Mouse (Mus musculus): ENCODE results near the gene Sod2. TPM values are rescaled to one million over a fixed set of nuclear protein-coding genes. Genes with fewer than 3 reads are reported as not detected.

The Sod2 gene
- total and polyA plus RNA-seq, 3 experiments: 284 to 320 (median 293) TPM

- no peak for TF ChIP-seq E2F4 (IDR thresholded peaks at IDR 0.05; ENCODE audit: borderline replicate concordance, low read depth, low read length)
- TF ChIP-seq TCF12 (IDR thresholded peaks at IDR 0.05; ENCODE audit: low read depth, low read length): 0 out of 2 replicates have a peak, but pooled peaks have one; percentile 37
- TF ChIP-seq ETS1 (IDR thresholded peaks at IDR 0.05; ENCODE audit: low read depth, low read length): no peak
- TF ChIP-seq MAX (IDR thresholded peaks at IDR 0.05; ENCODE audit: low read length): no peak
- no peak for TF ChIP-seq MAFK (IDR thresholded peaks at IDR 0.05; ENCODE audit: borderline replicate concordance, low read depth, low read length)
- TF ChIP-seq RAD21 (IDR thresholded peaks at IDR 0.05; ENCODE audit: low read depth, low read length): no peak
- peak; percentile 41; the same call in 1 of the 2 replicates for TF ChIP-seq POLR2AphosphoS5 (IDR thresholded peaks at IDR 0.05; ENCODE audit: borderline replicate concordance, low read depth, low read length)
- no peak for TF ChIP-seq CHD1 (IDR thresholded peaks at IDR 0.05; ENCODE audit: low read depth, low read length)
- peak; percentile 83 for TF ChIP-seq TBP (IDR thresholded peaks at IDR 0.05; ENCODE audit: low read depth, low read length)
- TF ChIP-seq SMC3 (IDR thresholded peaks at IDR 0.05; ENCODE audit: low read depth, low read length): no peak
- TF ChIP-seq MEF2A (IDR thresholded peaks at IDR 0.05; ENCODE audit: extremely low read depth, insufficient replicate concordance, low read depth, low read length, poor library complexity, severe bottlenecking): no peak
- TF ChIP-seq UBTF (IDR thresholded peaks at IDR 0.05; ENCODE audit: borderline replicate concordance, insufficient read depth, low read depth, low read length): no peak
- peak; percentile 92 to 98; a peak in 3 of 4 replicates for TF ChIP-seq POLR2A (IDR thresholded peaks at IDR 0.05; ENCODE audit: control insufficient read depth in 1 of 2, insufficient read depth in 1 of 2, low read depth in 1 of 2, low read length in 2 of 2, poor library complexity in 1 of 2)
- TF ChIP-seq MYB (IDR thresholded peaks at IDR 0.05; ENCODE audit: low read depth, low read length): no peak
Measured at GRCm38 (mm10) chr17:12960331-12960873, 46.2 kb upstream of the Sod2 start, which contains the start of gene Acat2 (continued).

- Histone ChIP-seq H3K4me1 (ENCODE audit: control insufficient read depth in 1 of 2, insufficient read depth in 2 of 2, low read length in 2 of 2) (peaks cover 0 to 11% of the 10 kb centered on the region in 2 experiments; a peak in 2 of 4 replicates), H3K79me2 (ENCODE audit: control insufficient read depth, insufficient read depth, low read length, poor library complexity) (no peaks in the 10 kb centered on the region; the same call in 1 of the 2 replicates), H3K4me3 (ENCODE audit: control insufficient read depth in 1 of 2, insufficient read depth in 1 of 2, low read depth in 2 of 2, low read length in 2 of 2) (no peak overlapping the region), H3K9ac (ENCODE audit: control insufficient read depth, low read depth, low read length, poor library complexity, severe bottlenecking) (no peak overlapping the region), H3K27me3 (ENCODE audit: control insufficient read depth in 1 of 2, insufficient read depth in 2 of 2, low read length in 2 of 2) (no peaks in the 10 kb centered on the region), H3K36me3 (ENCODE audit: control insufficient read depth in 1 of 2, insufficient read depth in 2 of 2, low read length in 2 of 2) (peaks cover 5 to 6% of the 10 kb centered on the region in 2 experiments), H3K9me3 (replicated peaks; ENCODE audit: insufficient read depth, low read length) (no peaks in the 10 kb centered on the region), H3K27ac (ENCODE audit: control insufficient read depth, low read depth, low read length) (no peak overlapping the region)
- TF ChIP-seq NRF1 (IDR thresholded peaks at IDR 0.05; ENCODE audit: insufficient read depth, low read depth, low read length, poor library complexity, severe bottlenecking): no peak
- no peak for TF ChIP-seq ZC3H11A (IDR thresholded peaks at IDR 0.05; ENCODE audit: low read depth, low read length)
- TF ChIP-seq GATA1 (IDR thresholded peaks at IDR 0.05; ENCODE audit: low read depth, low read length): no peak
- TF ChIP-seq MXI1 (IDR thresholded peaks at IDR 0.05; ENCODE audit: low read depth, low read length): no peak
- TF ChIP-seq E2F4 (IDR thresholded peaks at IDR 0.05; ENCODE audit: borderline replicate concordance, low read depth, low read length): no peak
- no peak for TF ChIP-seq POLR2A (IDR thresholded peaks at IDR 0.05; ENCODE audit: control insufficient read depth in 1 of 2, insufficient read depth in 1 of 2, low read depth in 1 of 2, low read length in 2 of 2, poor library complexity in 1 of 2)
- DNase-seq (ENCODE audit: low read depth, low spot score): no peak
Measured at GRCm38 (mm10) chr17:12963476-12963875, 43.2 kb upstream of the Sod2 start.

Data from MEL (cell line).